Mouse (Mus musculus) v-Abl transformed pro-B cells (cell line): ENCODE results near the gene Fbxo30.
"Not testable (repeated sequence)": the region's sequence is repeated elsewhere in the genome, so short reads cannot be mapped to it uniquely, and the experiment has no call there.

Experiments used
- in situ Hi-C, 2 experiments: fragments of 400-800 bp; cut with MboI; formaldehyde crosslinking; loops; one replicate each; pipeline ENCODE4 v1.15.1; 2025; ENCODE audit not compliant: unreplicated experiment in 2 of 2

Fbxo30 gene

GRCm38 (mm10) chr10:11280578-11281463 is at the start of gene Fbxo30:
Gene Fbxo30 (plus strand): TSS chr10:11281330.
- in situ Hi-C loops: no loop called here

GRCm38 (mm10) chr10:11233208-11233607 is 47.9 kb upstream of the Fbxo30 start:
- in situ Hi-C loops: no loop called here

- in situ Hi-C loops: not testable (repeated sequence)
These were observed 38.1 kb upstream of the Fbxo30 start for GRCm38 (mm10) chr10:11242988-11243387.

- in situ Hi-C loops: no loop called here
These were observed 32.9 kb upstream of the Fbxo30 start for GRCm38 (mm10) chr10:11248210-11248609.

GRCm38 (mm10) chr10:11250247-11250997 is 30.7 kb upstream of the Fbxo30 start:
- in situ Hi-C loops: no loop called here

GRCm38 (mm10) chr10:11253581-11253980 is 27.5 kb upstream of the Fbxo30 start:
- in situ Hi-C loops: not testable (repeated sequence)

- in situ Hi-C loops: no loop called here
These were observed 21.0 kb upstream of the Fbxo30 start for GRCm38 (mm10) chr10:11260119-11260518.

- in situ Hi-C loops: not testable (repeated sequence)
These were observed 18.8 kb upstream of the Fbxo30 start for GRCm38 (mm10) chr10:11262292-11262691.

- in situ Hi-C loops: not testable (repeated sequence)
These were observed 17.3 kb upstream of the Fbxo30 start for GRCm38 (mm10) chr10:11263795-11264194.

GRCm38 (mm10) chr10:11269165-11269564 is 12.0 kb upstream of the Fbxo30 start:
- in situ Hi-C loops: no loop called here

GRCm38 (mm10) chr10:11274431-11274830 is 6.7 kb upstream of the Fbxo30 start:
- in situ Hi-C loops: no loop called here

GRCm38 (mm10) chr10:11280235-11280577 is 924 bp upstream of the Fbxo30 start:
- in situ Hi-C loops: no loop called here

- in situ Hi-C loops: no loop called here
These were observed 572 bp downstream of the Fbxo30 start for GRCm38 (mm10) chr10:11281498-11282305.

GRCm38 (mm10) chr10:11282306-11282631 is 1.1 kb downstream of the Fbxo30 start:
- in situ Hi-C loops: no loop called here

GRCm38 (mm10) chr10:11298418-11298817 is 17.3 kb downstream of the Fbxo30 start:
- in situ Hi-C loops: no loop called here

GRCm38 (mm10) chr10:11305365-11306053 is 24.4 kb downstream of the Fbxo30 start:
- in situ Hi-C loops: no loop called here

- in situ Hi-C loops: no loop called here
These were observed 24.9 kb downstream of the Fbxo30 start for GRCm38 (mm10) chr10:11306054-11306367.

- in situ Hi-C loops: no loop called here
These were observed 28.7 kb downstream of the Fbxo30 start for GRCm38 (mm10) chr10:11309866-11310265.

- in situ Hi-C loops: no loop called here
These were observed 29.4 kb downstream of the Fbxo30 start for GRCm38 (mm10) chr10:11310481-11310880.

- in situ Hi-C loops: not testable (repeated sequence)
These were observed 36.8 kb downstream of the Fbxo30 start for GRCm38 (mm10) chr10:11317856-11318454.
